ENCODE assay signal across 7 mouse cellular contexts in genomic region chr2:167537476-167538297, GRCm38 (mm10). TPM values are rescaled to one million over a fixed set of nuclear protein-coding genes. Genes with fewer than 3 reads are reported as not detected.
DNase-seq lines count a peak whose midpoint lies in the region; ATAC-seq lines count a peak whose summit lies in the region.

Gene Snai1, plus strand, starts transcription at chr2:167538195.

- H3K36me3 ChIP-seq in intestine, embryonic 15.5 days = no peaks in the 10 kb centered on the region
- H3K36me3 ChIP-seq in midbrain, embryonic 11.5 days (ENCODE audit: control insufficient read depth, insufficient read depth, low read length) = no peaks in the 10 kb centered on the region

- H3K27ac ChIP-seq in intestine, embryonic 15.5 days = peak within 1 kb of the TSS; percentile 19
- no peak within 1 kb of the TSS for H3K27ac ChIP-seq in midbrain, embryonic 11.5 days (ENCODE audit: low read depth, low read length)

- intact Hi-C loops in gastrocnemius, postnatal 36 days (cut with DNase I) = loop anchor here (1.0 kb wide), 1 partner anchor 68 kb away; no protein-coding TSS in a partner anchor
- intact Hi-C loops in left cerebral cortex, postnatal 25 days (cut with DNase I) = loop anchor here (1.0 kb wide), 1 partner anchor 68 kb away; no protein-coding TSS in a partner anchor

- H3K9me3 ChIP-seq in intestine, embryonic 15.5 days = no peaks in the 10 kb centered on the region
- H3K9me3 ChIP-seq in midbrain, embryonic 11.5 days (ENCODE audit: control insufficient read depth, low read length) = no peaks in the 10 kb centered on the region

- H3K4me2 ChIP-seq in intestine, embryonic 15.5 days (replicated peaks) = peak within 1 kb of the TSS; percentile 97
- H3K4me2 ChIP-seq in midbrain, embryonic 11.5 days = peak within 1 kb of the TSS; percentile 57

- DNase-seq in adrenal gland, adult 2 months = peak; percentile 97
- DNase-seq in embryo, embryonic 11.5 days (ENCODE audit: low read depth, low spot score) = peak; percentile 94
- peak; percentile 89 to 94 for DNase-seq in gastrocnemius, postnatal 36 days
- peak; percentile 75 to 83 for DNase-seq in left cerebral cortex, postnatal 25 days (ENCODE audit: low spot score in 2 of 2)
- DNase-seq in midbrain, embryonic 11.5 days (ENCODE audit: low spot score, missing footprints) = peak; percentile 99
- peak; percentile 96 for DNase-seq in skeletal muscle tissue, adult 2 months (ENCODE audit: low read depth, low spot score)

- peaks cover 48% of the 10 kb centered on the region for H3K4me1 ChIP-seq in intestine, embryonic 15.5 days (replicated peaks)
- H3K4me1 ChIP-seq in midbrain, embryonic 11.5 days (ENCODE audit: control insufficient read depth, insufficient read depth, low read length) = peaks cover 24% of the 10 kb centered on the region

- peak within 1 kb of the TSS; percentile 64 for H3K9ac ChIP-seq in intestine, embryonic 15.5 days
- H3K9ac ChIP-seq in midbrain, embryonic 11.5 days (ENCODE audit: low read length) = peak within 1 kb of the TSS; percentile 49

- peak; percentile 98 for ATAC-seq in intestine, embryonic 15.5 days
- ATAC-seq in midbrain, embryonic 11.5 days (ENCODE audit: low FRiP score) = peak; percentile 96

- under 1% methylated on average over 58 of the region's 58 CpGs for WGBS in intestine, embryonic 15.5 days
- 1% methylated on average over 58 of the region's 58 CpGs for WGBS in midbrain, embryonic 11.5 days

- H3K4me3 ChIP-seq in intestine, embryonic 15.5 days (replicated peaks) = peak within 1 kb of the TSS; percentile 59
- H3K4me3 ChIP-seq in midbrain, embryonic 11.5 days (ENCODE audit: low read depth, low read length) = peak within 1 kb of the TSS; percentile 38

- H3K27me3 ChIP-seq in intestine, embryonic 15.5 days (replicated peaks) = peaks cover 4% of the 10 kb centered on the region
- peaks cover 46% of the 10 kb centered on the region for H3K27me3 ChIP-seq in midbrain, embryonic 11.5 days (ENCODE audit: control insufficient read depth, insufficient read depth, low read length)

RNA-seq across cellular contexts. Expression of gene Snai1, which starts in this region (rescaled TPM):
- 10 to 100 TPM in 1 of 2 experiments, 1 to 10 TPM in 1; 6.7 to 10.1 TPM for total RNA-seq in adrenal gland, adult 2 months (2021)
- polyA plus RNA-seq in adrenal gland, adult 2 months (2012; rRNA removed) = 45.2 and 45.3 TPM in 2 replicates
- under 1 TPM; 0.61 to 0.86 TPM for total RNA-seq in gastrocnemius, postnatal 36 days (2021)
- polyA plus RNA-seq in intestine, embryonic 15.5 days (2015; fragmentation: Nextera tagmentation; extraction: Ambion mirVana) = 14.3 and 16.1 TPM in 2 replicates
- total RNA-seq in left cerebral cortex, postnatal 25 days (2021) = under 1 TPM; 0.57 to 0.94 TPM
- polyA plus RNA-seq in midbrain, embryonic 11.5 days (2014; fragmentation: Nextera tagmentation; extraction: Ambion mirVana) = 18.4 and 20.8 TPM in 2 replicates

Comparison
In these comparisons a context has a peak if more than half of its experiments do, and no peak if none do; other contexts are left out.
1. Peak in DNase-seq in gastrocnemius, postnatal 36 days; RNA of the gene not detected or under 1 TPM.
2. Peak in DNase-seq in left cerebral cortex, postnatal 25 days; RNA of the gene not detected or under 1 TPM.